Mouse (Mus musculus) hematopoietic stem cell, adult 5-6 weeks (primary cell): ENCODE results near the gene Thap12. TPM values are rescaled to one million over a fixed set of nuclear protein-coding genes. Genes with fewer than 3 reads are reported as not detected.

Source experiments
- ATAC-seq, 2 experiments: fragments of 125-278 bp in 1 of 2; replicated peaks in 1 of 2; 2 replicates each; pipeline ENCODE4 v1.8.0; 2016 to 2017; ENCODE audit warnings: inconsistent platforms in 2 of 2, mild to moderate bottlenecking in 2 of 2, moderate number of reproducible peaks in 2 of 2, low read depth in 1 of 2, moderate TSS enrichment in 1 of 2; ENCODE audit not compliant: low FRiP score in 2 of 2, poor library complexity in 2 of 2, severe bottlenecking in 2 of 2, insufficient read depth in 1 of 2, low TSS enrichment in 1 of 2
- total RNA-seq: library from RNA; stranded (forward); fragments of 172-1452, 232-1000 nt; gene quantifications from 2 replicates; pipeline ENCODE4 v1.2.3, GENCODE M21; 2017

The Thap12 gene
- total RNA-seq: 79.3 and 86.2 TPM in 2 replicates

DNA sequence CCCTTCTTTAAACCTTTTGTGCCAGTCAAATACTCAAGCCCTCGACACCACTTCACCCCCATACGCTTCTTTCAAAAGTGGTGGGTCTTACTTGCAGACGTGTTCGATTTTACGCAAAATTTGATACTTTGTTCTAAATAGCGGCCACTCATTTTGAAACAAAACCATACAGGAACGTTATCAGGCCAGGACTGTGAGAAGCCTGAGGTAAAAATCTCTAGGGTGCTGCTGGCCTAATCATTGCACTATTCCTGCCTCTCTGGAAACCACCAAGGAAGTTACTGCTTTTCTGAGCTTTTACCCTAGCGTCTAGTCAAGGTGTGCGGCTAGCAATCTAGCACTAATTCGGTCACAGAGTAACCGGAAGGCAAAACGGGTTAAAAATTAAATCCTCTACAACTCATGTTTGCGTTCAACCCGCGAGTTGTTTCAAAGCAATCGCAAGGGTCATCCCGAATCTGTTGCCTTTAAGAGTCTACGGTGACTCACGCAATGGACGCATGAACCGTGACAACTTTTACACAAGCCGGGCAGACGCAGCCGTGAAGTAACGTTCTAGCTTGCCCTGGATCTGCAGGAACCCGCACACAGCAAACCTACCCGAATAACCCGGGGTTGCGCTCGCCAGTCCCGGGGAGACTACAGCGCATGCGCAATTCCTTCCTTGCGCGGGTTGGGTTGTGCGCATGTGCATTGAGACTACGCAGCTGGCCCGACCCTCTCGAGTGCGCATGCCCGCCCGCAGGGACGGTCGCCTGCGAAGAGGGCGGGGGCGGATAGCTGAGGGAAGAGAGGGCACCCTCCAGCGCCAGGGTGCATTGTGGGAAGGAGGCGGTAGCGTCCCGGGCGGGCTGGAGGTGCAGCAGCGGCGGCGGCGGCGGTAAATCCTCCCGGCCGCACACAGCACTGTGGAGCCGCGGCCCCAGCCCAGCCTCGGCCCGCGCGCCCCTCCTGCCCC lies at the start of gene Thap12:
Thap12 (plus strand) TSS at position 821 of the 958 bp plus-strand sequence.
- ATAC-seq: peak; percentile 96 to 99

DNA sequence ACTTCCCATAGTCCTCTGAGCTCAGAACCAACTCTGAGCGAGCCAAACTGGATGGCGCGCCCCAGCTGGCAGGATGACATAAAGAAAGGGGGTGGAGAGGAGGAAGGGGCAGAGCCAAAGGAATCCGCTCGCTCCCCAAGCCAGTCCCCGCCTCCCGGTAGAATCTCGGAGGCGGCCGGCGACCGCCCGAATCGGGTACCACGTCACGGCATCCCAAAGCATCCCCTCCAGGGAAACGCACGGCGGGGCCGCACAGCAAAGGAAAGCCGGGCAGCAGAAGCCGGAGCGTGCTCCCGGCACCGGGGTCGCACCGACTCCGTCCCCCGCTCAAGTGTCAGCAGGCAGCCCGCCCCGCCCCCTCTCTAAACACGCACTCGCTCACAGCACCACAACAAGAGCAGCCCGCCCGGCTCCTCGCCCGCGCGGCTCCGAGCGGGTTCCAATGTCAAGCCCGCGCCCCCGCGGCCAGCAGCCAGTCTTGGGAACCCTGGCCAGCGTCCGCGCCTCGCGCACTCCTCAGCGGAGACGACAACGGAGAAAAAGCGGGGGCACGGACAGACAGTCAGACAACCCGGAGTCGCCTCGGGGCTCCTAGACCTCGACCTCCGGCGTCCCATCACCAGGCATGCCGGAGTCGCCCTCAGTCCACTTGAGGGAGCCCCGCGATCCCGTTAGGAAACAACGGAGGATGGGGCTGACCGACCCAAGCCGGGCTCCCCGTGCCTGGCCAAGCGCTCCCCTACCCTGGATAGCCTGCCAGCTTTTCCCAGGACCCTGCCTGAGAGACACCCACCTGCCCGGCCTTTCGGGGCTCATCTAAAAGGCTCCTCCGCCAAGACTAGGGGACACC lies 47.0 kb upstream of the Thap12 start:
- peak; percentile 54 to 65; a peak in 3 of 4 replicates for ATAC-seq

DNA sequence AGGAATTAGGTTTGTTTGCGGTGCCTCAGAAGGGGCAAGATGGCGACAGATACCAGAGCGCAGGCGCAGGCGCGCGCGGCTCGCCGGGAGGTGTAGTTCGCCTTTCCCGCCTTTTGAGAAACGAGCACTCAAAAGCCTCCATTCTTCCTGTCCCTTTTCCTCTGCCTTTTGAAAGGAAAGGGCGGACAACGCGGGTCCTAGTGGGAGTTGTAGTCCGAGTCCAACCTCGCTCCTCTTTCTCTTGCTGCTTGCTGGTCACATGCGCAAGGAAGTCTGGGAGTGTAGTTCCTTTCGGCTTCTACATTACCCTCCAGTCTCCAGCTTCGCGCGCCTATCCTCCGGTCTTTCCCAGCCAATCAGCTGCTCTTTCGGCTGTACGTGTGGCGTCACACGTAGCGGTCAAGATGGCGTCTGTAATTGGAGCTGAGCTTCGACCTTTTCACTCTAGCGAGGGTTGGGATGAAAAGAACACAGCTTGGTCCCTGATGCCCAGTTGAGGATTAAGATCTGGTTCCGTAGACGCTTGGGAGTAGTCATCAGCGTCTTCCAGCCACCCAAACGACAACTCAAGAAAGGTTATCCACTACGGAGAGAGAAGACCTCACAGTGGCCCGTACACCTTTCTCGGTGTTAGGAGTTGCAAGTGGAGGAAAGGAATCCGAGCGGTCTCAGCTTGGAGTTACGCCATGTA lies 46.2 kb upstream of the Thap12 start, which contains the start of gene Emsy:
Emsy (minus strand) TSS at position 253 of the 691 bp plus-strand sequence.
- peak; percentile 94 to 95 for ATAC-seq

DNA sequence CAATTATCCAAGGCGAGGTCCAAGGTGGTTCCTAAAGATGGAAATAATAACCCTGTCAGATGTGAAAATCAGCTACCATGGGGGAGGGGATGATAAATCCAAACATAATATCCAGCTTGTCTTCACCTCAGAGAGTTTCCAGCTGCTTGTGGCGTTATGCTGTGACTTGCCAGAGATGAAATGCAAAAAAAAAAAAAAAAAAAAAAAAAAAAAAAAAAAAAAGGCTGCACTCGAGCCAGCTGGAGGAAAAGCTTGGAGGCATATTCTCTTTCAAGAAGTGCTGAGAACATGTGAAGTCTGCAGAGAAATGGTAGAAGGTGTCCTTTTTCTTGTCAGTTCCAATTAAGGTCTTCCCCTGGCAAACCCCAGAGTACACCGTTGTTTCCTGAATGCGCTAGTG lies 37.7 kb upstream of the Thap12 start:
- ATAC-seq: no peak

DNA sequence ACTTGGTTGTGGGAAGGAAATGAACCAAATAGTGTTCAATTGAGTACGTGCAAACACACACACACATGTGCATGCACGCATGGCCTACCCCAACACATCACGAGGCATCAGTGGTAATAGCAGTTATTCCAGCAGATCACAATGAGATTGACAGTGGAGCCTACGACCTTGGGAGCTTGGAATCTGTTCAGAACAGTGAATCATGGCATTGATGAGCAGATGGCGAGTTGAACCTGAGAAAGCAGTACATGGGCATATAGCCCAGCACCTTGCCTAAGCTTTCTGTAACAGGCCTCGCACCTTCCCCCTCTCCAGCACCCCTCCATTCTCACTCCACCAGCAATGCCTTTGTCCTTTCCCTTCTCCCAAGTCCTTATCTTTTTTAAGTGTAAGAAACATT lies 37.2 kb upstream of the Thap12 start:
- no peak for ATAC-seq

DNA sequence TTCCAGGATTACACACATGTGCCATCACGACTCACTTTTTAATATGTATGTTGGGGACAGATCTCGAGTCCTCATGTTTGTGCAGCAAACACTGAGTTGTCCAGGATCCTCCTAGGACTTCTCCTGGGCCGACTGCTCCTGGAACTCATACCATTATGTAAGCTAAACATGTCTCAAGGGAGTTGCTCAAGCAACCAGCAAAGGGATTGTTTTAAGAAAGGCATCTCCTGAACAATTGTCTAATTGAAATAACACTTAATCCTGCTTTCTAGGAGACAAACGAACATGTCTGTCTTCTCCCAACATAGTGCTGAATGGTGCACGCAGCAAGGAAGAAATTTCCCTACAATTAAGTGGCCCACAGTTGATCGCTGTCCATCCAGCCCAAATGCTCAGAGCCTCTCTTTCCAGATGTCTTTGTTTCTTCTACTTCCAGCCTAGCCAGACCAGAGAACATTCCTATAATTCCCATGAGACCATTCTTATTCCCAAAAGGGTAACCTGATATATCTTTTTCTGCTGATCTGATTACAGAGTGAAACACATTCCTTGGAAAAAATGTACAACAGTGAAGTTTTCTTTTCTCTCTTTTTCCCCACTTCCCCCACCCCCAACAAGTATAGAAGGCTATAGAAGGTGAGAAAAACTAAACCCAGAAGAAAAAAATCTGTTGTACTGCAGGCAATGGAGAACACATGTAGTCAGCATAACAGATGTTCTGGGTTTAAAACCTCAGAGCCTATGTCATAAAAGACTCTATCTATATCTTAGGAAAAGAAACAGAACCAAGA lies 34.8 kb upstream of the Thap12 start:
- no peak for ATAC-seq

DNA sequence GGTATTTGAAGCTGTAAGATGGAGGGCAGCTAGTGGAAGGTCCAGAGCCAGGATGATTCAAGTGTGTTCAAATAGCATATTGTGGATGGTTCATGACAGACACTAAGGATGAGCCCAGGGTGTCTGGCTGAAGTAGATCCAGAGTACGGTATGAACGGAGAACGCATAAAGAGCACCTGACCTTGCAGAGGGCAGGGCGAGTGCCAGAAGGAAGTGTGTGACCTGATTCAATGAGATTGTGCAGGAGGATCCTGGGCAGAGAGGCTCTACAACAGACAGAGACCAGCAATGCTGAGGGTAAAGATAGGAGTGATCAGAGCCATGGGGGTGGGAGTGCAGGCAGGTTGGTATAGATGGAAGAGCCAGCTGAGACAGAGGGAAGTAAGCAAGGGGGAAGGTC lies 32.1 kb upstream of the Thap12 start:
- no peak for ATAC-seq

DNA sequence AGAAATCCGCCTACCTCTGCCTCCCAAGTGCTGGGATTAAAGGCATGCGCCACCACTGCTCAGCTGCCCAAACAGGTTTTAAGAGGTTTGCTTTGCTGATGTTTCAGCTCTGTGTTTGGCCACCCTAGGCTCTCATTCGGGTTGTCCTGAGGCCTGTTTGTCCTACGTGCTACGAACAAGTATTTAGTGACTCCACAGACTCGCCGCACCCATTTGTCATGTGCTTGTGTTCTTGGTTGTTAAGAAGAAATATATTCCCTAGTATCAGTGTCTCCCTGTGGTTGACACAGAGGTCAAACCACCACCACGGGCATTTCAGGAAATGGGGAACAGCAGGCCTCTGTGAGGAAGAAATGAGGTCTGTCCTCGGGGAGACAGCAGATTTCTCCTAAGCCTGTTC lies 31.5 kb upstream of the Thap12 start:
- ATAC-seq: no peak

DNA sequence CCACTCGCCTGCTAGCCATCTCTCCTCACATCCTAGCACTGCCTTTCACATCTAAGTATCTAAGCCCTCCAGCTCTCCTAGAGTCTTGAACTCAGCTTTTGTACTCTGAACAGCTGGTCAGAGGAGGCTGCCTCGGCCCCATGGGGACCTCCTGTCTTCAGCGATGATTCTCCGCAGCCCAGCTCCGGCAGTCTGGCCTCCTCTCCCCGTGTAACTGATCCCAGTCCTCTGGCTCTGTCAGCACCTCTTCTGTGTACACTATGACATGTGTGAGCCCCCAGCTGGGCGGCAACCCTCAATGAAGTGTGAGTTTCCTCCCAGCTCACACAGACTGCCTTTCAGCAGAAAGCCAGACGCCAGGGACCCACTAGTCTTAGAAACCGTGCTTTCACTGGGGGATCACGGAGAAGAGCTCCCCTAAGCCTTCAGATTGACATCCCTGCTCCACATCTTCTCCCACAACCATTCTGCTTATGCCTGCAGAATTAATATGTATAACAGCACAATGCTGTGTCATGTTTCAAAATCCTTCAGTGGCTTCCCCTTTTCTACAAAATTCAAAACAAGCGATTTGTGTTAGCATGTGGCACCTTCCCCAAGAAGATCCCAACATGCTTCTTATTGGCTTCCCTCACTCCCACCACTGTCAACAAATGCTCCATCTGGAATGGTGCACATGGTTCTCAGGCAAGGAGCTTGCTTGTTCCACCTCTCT lies 30.5 kb upstream of the Thap12 start:
- ATAC-seq: peak; percentile 46 to 60; a peak in 3 of 4 replicates

DNA sequence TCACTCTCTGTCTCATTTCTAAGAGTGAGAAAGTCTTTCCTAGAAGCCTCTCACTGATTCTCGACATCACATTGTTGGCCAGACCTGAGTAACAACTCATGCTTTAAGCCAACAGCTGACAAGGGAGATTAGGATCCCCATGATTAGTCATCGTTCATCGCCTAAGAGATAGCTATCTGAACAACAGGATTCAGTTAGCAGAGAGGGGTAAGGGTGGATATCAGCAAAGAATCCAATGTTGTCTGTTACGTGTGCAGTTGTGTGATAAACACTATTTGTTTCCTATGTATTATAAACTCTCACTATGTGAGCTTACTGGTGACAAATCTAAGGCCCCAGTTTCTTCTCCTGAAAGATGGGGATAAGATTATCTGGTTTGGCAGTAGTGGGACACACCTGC lies 28.6 kb upstream of the Thap12 start:
- ATAC-seq: no peak

DNA sequence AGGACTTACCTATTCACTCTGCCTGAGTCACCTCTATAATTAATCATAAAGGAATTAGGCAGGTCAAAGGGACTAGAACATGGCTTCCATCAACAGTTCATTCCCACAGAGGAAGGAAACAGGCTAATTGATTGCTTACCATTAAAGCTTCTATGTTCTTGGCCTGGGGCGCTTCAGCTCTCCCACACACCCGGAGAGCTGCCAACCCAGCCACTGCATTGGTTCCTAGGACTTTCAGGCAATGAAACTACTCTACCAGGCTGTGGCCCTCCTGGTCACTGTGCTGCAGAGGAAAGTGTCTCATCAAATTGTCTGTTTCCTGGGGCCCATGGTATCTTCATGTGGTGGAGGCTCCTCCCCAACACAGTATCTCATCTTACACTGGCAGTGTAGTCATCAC lies 25.4 kb upstream of the Thap12 start:
- no peak for ATAC-seq

DNA sequence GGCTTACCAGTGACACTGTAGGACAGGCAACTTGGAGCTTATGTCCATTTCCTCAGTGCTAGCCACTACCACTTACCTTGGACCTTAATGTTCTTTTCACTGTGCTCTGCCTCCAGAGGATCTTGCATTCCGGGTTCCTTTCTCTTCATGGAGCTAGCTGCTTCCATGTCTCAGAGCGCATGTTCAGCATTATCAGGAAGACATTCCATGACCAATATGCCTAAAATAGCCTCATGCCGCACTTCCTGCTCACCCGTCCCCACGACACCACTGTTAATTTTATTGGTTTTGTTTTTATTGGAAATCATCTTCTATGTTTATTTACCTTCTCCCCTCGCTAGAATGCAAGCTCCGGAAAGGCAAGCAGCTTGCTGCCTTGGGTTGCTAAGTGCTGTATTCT lies 24.5 kb upstream of the Thap12 start:
- no peak for ATAC-seq

DNA sequence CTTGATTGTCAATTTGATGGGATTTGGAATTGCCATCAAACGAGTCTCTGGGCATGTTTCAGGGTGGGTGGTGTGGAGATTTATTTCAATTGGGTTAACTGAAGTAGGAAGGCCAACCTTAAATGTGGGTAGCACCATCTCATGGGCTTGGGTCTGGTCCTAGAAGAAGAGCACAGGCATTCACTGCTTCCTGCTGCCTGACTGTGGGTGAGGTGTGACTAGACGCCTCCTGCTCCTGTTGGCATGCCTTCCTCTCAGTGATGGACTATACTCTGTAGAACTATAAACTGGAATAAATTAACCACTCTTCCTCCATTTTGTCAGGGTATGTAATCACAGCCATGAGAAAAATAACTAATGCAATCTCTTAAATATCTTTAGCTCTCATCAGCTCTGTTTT lies 22.2 kb upstream of the Thap12 start:
- ATAC-seq: no peak

DNA sequence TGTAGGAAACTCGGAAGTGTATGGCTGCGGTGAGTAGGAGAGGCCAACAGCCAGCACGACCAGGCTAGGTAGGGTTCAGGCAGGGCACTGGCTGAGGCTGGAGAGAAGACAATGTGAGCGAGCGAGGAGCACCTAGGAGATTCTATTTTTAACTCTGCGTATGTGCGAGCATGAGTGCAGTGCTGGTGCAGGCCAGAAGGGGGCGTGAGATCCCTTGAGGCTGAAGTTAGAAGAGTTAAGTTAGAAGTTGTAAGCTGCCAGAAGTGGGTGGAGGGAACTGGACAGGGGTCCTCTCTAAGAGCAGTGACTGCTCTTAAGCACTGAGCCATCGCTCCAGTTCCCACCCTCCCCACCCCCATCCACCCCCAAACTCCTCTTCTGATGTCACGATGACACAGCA lies 20.1 kb upstream of the Thap12 start:
- no peak for ATAC-seq

DNA sequence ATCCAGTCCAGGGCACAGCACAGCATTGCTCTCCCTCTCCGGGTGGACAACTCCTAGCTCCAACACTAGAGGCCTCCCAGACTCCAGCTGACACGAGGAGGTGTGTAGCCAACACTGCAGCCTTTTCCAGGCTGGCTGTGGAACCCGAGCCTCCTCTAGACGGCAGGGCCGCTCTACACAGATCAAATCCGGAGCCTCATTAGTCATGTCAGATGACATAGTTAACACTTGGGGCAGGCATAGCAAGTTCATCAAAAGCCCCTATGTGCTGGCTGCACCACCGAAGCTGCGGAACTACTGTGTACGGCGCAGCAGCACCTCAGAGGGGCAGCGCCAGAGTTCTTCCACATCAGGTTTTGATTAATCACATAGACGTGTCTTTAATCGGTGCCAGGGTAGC lies 17.0 kb upstream of the Thap12 start:
- no peak for ATAC-seq

DNA sequence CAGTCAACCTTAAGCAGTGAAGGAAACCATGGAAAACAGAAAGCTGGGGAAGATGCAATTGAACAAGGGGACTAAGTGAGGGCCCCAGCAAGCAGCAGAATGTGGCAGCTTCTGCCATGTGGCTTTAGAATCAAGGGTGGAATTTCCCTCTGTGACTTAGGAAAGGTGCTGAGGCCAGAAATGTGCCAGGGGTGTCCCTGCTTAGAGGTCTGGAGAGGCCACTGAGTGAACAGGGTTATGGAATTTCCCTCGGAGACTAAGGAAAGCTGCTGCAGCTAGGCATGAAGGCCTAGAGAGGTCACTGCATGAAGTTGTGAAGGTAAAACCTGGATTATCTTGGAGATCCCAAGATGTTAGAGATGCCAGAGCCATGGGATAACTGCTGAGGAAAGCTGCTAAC lies 12.8 kb upstream of the Thap12 start:
- ATAC-seq: no peak
